Mouse (Mus musculus) heart, adult 2 months (tissue): ENCODE measurements around the gene Hs3st5. TPM values are rescaled to one million over a fixed set of nuclear protein-coding genes. Genes with fewer than 3 reads are reported as not detected.

Experiments
- DNase-seq, 2 experiments: peaks; one replicate each; pipeline ENCODE4 v3.0.0; 2021
- H3K27ac ChIP-seq: fragments of 200-600 bp; 2 replicates; pipeline ENCODE4 v1.8.1; 2022
- H3K27me3 ChIP-seq: fragments of 200-500 bp; 2 replicates; pipeline ENCODE4 v1.6.1; 2012; ENCODE audit warnings: mild to moderate bottlenecking, low read length, inconsistent platforms, mixed read lengths; ENCODE audit not compliant: control insufficient read depth, insufficient read depth
- H3K36me3 ChIP-seq: fragments of 200-500 bp; 2 replicates; pipeline ENCODE4 v1.6.1; 2012; ENCODE audit warnings: low read length, inconsistent platforms; ENCODE audit not compliant: control insufficient read depth, insufficient read depth
- H3K4me1 ChIP-seq: fragments of 200-500 bp; 2 replicates; pipeline ENCODE4 v1.6.1; 2011; ENCODE audit warnings: low read length; ENCODE audit not compliant: control insufficient read depth, insufficient read depth
- H3K4me3 ChIP-seq: fragments of 200-600 bp; 2 replicates; pipeline ENCODE4 v1.8.1; 2022
- H3K79me2 ChIP-seq: fragments of 200-500 bp; replicated peaks from 2 replicates; pipeline ENCODE4 v1.6.1; 2012; ENCODE audit warnings: mild to moderate bottlenecking, inconsistent platforms, low read length, moderate library complexity, mixed read lengths; ENCODE audit not compliant: control insufficient read depth, insufficient read depth
- H3K9ac ChIP-seq: fragments of 200-500 bp; 2 replicates; pipeline ENCODE4 v1.6.1; 2012; ENCODE audit warnings: low read depth, mild to moderate bottlenecking, control low read depth, inconsistent platforms, low read length, mixed read lengths
- CTCF ChIP-seq: fragments of 200-600 bp; IDR thresholded peaks from 2 replicates; pipeline ENCODE4 v1.8.1; 2022; ENCODE audit warnings: antibody characterized with exemption, mild to moderate bottlenecking, moderate library complexity
- EP300 ChIP-seq: fragments of 200-500 bp; IDR thresholded peaks from 2 replicates; pipeline ENCODE4 v1.6.1; 2011; ENCODE audit warnings: low read depth, low read length, control low read depth; ENCODE audit not compliant: insufficient read depth
- POLR2A ChIP-seq: fragments of 200-500 bp; IDR thresholded peaks from 2 replicates; pipeline ENCODE4 v1.6.1; 2011; ENCODE audit warnings: mild to moderate bottlenecking, low read depth, low read length, control low read depth; ENCODE audit not compliant: insufficient read depth
- WGBS: fragments of 180-500 bp; shearing (Covaris S2); methylation state at CpG from one replicate; pipeline ENCODE4 v1.1.7; 2018; 5-methylcytosine and 5-hydroxymethylcytosine counted together
- intact Hi-C: fragments of 180-260 bp; cut with DNase I; formaldehyde crosslinking; loops from one replicate; pipeline ENCODE4 v1.15.1; 2025
- polyA plus RNA-seq: library from polyadenylated mRNA; depleted of rRNA; stranded (reverse); fragments of >200 nt; gene quantifications from 2 replicates; pipeline ENCODE4 v1.2.3, GENCODE M21; 2012
- total RNA-seq, 2 experiments: library from RNA; stranded (reverse); gene quantifications; 2 replicates each; pipeline ENCODE4 v1.2.3; 2021

Hs3st5 gene
- total and polyA plus RNA-seq, 3 experiments: 0.49 to 4.7 (median 2.4) TPM

DNA sequence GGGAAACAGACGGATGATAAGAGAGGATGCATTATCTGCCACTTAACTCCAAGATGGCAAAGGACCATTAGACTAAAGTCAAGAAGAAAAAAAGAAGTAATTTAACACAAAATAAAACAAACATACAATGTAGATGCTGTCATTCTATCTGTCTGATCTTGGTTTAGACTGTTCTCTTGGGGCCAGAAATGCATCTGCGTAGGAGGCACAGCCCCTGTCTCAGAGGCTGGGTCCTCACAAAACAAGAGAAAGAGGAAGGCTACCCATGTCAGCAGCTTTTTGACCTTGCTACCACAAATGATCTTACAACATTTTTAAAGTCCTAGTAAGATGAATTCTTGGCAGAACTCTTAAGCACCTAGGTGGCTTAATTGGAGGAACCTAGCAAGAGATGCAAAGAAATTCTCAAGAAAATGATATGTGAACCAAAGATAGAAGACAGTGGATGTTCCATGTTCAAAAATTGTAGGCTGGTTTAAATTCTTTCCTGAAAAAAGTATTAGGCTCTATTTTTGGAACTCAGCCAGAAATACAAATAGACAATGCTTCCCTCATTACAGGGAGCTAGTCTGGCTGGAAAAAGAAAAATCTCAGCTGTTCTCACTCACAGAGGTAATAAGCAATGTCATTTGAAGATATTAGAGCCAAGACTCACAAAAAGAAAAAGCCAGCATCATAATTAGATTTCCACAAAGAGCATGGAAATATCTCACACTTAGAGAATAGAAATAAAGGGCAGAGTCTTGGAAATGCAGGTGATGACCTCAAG, 355.7 kb downstream of the Hs3st5 start:
- Histone ChIP-seq H3K27me3 (no peaks in the 10 kb centered on the region), H3K4me3 (no peak overlapping the region), H3K4me1 (no peaks in the 10 kb centered on the region), H3K27ac (no peak overlapping the region), H3K9ac (no peak overlapping the region), H3K36me3 (no peaks in the 10 kb centered on the region), H3K79me2 (no peaks in the 10 kb centered on the region)
- WGBS: 77% methylated on average over 2 of the region's 2 CpGs
- intact Hi-C loops: no loop called here
- no peak for TF ChIP-seq POLR2A
- TF ChIP-seq EP300: no peak
- no peak for TF ChIP-seq CTCF
- no peak for DNase-seq
